In genomic region chr9:101845691-101846090, GRCm38 (mm10) we compare ENCODE assay signal across 28 mouse cellular contexts. TPM values are rescaled to one million over a fixed set of nuclear protein-coding genes. Genes with fewer than 3 reads are reported as not detected.
"Had no signal": no experiment of that assay in that cellular context is flagged by ENCODE, and none has a peak within 500 bp of the region (broad histone marks: within the 10 kb centered on the region; RNA-seq: fewer than 3 reads in every experiment).

No protein-coding gene starts in this region.

- DNase-seq: kidney, adult 9 months; kidney, postnatal 14 days; kidney, postnatal 4 days; left cerebral cortex, postnatal 4 days; liver, postnatal 0 days; lung, embryonic 14.5 days; retina, postnatal 1 day; thymus, adult 2 months; thymus, postnatal 14 days; thymus, postnatal 4 days had no signal

- H3K36me3 ChIP-seq: limb, embryonic 12.5 days; limb, embryonic 15.5 days; midbrain, embryonic 12.5 days; midbrain, embryonic 15.5 days; neural tube, embryonic 13.5 days had no signal

- H3K27me3 ChIP-seq: limb, embryonic 12.5 days; limb, embryonic 15.5 days; midbrain, embryonic 12.5 days; midbrain, embryonic 15.5 days; neural tube, embryonic 13.5 days had no signal

- H3K4me2 ChIP-seq: limb, embryonic 12.5 days; limb, embryonic 15.5 days; liver, embryonic 11.5 days; lung, embryonic 14.5 days; midbrain, embryonic 12.5 days; midbrain, embryonic 15.5 days; neural tube, embryonic 13.5 days had no signal

- H3K4me3 ChIP-seq: limb, embryonic 12.5 days; limb, embryonic 15.5 days; midbrain, embryonic 12.5 days; midbrain, embryonic 15.5 days; neural tube, embryonic 13.5 days had no signal

RNA-seq across cellular contexts. Expression of gene 9630041A04Rik, which starts 15.9 kb away (rescaled TPM):
- total RNA-seq: layer of hippocampus, adult 18-20 months; layer of hippocampus, postnatal 14 days; left cerebral cortex, adult 8-10 months; left cerebral cortex, postnatal 14 days; left cerebral cortex, postnatal 4 days; megakaryocyte, adult 5-6 weeks; neutrophil, adult 5-6 weeks had no signal
- polyA plus RNA-seq: kidney, embryonic 16.5 days; limb, embryonic 12.5 days; limb, embryonic 15.5 days; liver, embryonic 11.5 days; liver, embryonic 14.5 days; liver, postnatal 0 days; lung, postnatal 0 days; macrophage; stomach, embryonic 14.5 days; stomach, postnatal 0 days; thymus, adult 2 months had no signal
